8 mouse cellular contexts compared by ENCODE assay signal in the genomic region with DNA sequence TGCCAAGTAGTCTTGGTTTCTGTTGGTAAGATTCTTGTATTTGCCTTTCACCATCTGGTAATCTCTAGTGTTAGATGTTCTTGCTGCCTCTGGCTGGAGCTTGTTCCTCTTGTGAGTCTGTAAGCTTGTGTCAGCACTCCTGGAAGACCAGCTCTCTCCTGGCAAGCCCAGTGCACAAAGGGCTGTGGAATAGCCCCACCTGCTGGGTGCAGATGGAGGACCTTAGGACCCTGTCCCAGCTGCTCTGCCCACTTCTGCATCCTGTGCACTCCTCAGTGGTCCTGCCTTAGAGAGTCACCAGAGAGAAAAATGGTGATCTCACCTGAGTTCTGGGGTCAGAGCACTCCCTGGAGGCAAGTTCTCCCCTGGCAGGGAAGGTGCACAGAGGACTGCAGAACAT.
DNase-seq lines count a peak whose midpoint lies in the region; ATAC-seq lines count a peak whose summit lies in the region.

No protein-coding gene starts in this region.

- no peak overlapping the region for H3K4me3 ChIP-seq in neural tube, embryonic 15.5 days (replicated peaks)
- no peak overlapping the region for H3K4me3 ChIP-seq in neural tube, embryonic 11.5 days (ENCODE audit: low read depth, low read length)

- no peak overlapping the region for H3K4me2 ChIP-seq in neural tube, embryonic 15.5 days
- H3K4me2 ChIP-seq in neural tube, embryonic 11.5 days (ENCODE audit: low read depth) = no peak overlapping the region

- no peak overlapping the region for H3K9ac ChIP-seq in neural tube, embryonic 15.5 days (replicated peaks)
- H3K9ac ChIP-seq in neural tube, embryonic 11.5 days (ENCODE audit: low read length) = no peak overlapping the region

- H3K27ac ChIP-seq in neural tube, embryonic 15.5 days (replicated peaks) = no peak overlapping the region
- no peak overlapping the region for H3K27ac ChIP-seq in neural tube, embryonic 11.5 days (ENCODE audit: low read depth, low read length)

- DNase-seq in cerebellum, postnatal 10 days = peak; percentile 26 to 50
- no peak for DNase-seq in cerebellum, postnatal 4 days (ENCODE audit: low spot score in 2 of 2)
- DNase-seq in neural tube, embryonic 10.5 days (ENCODE audit: extremely low spot score, low spot score) = peak; percentile 34
- DNase-seq in kidney, adult 18-20 months = peak; percentile 67
- DNase-seq in neural tube, embryonic 11.5 days (ENCODE audit: low spot score) = peak; percentile 44
- DNase-seq in thymus, adult 18-20 months = no peak
- no peak for DNase-seq in frontal cortex, postnatal 14 days (ENCODE audit: low spot score in 2 of 2)

- H3K36me3 ChIP-seq in neural tube, embryonic 15.5 days = no peaks in the 10 kb centered on the region
- no peaks in the 10 kb centered on the region for H3K36me3 ChIP-seq in neural tube, embryonic 11.5 days (ENCODE audit: control insufficient read depth, insufficient read depth, low read length)

- no peaks in the 10 kb centered on the region for H3K9me3 ChIP-seq in neural tube, embryonic 15.5 days (replicated peaks)
- no peaks in the 10 kb centered on the region for H3K9me3 ChIP-seq in neural tube, embryonic 11.5 days (ENCODE audit: control insufficient read depth, low read length)

- no peaks in the 10 kb centered on the region for H3K4me1 ChIP-seq in neural tube, embryonic 15.5 days
- no peaks in the 10 kb centered on the region for H3K4me1 ChIP-seq in neural tube, embryonic 11.5 days (ENCODE audit: control insufficient read depth, insufficient read depth, low read length)

- no peak for ATAC-seq in neural tube, embryonic 15.5 days (ENCODE audit: low FRiP score)
- ATAC-seq in neural tube, embryonic 11.5 days (ENCODE audit: insufficient read depth, low FRiP score, low TSS enrichment) = no peak

- no peaks in the 10 kb centered on the region for H3K27me3 ChIP-seq in neural tube, embryonic 15.5 days (replicated peaks)
- no peaks in the 10 kb centered on the region for H3K27me3 ChIP-seq in neural tube, embryonic 11.5 days (ENCODE audit: control insufficient read depth, insufficient read depth, low read length)

Comparison
In these comparisons a context has a peak if more than half of its experiments do, and no peak if none do; other contexts are left out.
1. DNase-seq: peak in cerebellum, postnatal 10 days (2 of 2), neural tube, embryonic 10.5 days (single experiment), kidney, adult 18-20 months (single experiment) and neural tube, embryonic 11.5 days (single experiment); none in cerebellum, postnatal 4 days (0 of 2), thymus, adult 18-20 months (0 of 2) and frontal cortex, postnatal 14 days (0 of 2).